9 mouse cellular contexts compared by ENCODE assay signal in the genomic region with DNA sequence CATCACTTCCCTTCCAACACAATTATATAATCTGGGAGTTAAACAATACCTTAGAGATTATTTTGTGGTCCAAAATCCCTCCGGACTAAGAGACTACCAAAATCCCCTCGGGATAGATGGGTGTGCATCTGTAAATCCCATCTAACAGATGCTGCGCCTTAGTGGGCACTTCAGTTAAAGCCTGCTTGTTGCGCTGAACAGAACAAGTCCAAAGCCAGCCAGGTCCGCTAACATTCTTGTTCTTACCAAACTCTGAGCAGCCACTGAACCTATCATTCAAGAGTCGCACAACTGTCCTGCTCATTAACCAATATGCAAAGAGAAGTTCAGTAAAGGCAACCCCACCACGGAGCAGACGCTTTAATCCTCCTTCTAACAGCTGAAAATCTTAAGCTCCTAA. TPM values are rescaled to one million over a fixed set of nuclear protein-coding genes. Genes with fewer than 3 reads are reported as not detected.
DNase-seq lines count a peak whose midpoint lies in the region; ATAC-seq and TF ChIP-seq lines count a peak whose summit lies in the region.
"Had no signal": no experiment of that assay in that cellular context is flagged by ENCODE, and none has a peak within 500 bp of the region (broad histone marks: within the 10 kb centered on the region; RNA-seq: fewer than 3 reads in every experiment).

No protein-coding gene starts in this region.

- no peak for DNase-seq in kidney, postnatal 14 days
- DNase-seq in hindbrain, embryonic 14.5 days (ENCODE audit: low spot score): no peak
- peak; percentile 33 for DNase-seq in midbrain, embryonic 14.5 days
- DNase-seq in adrenal gland, postnatal 36 days: no peak
- DNase-seq in gastrocnemius, postnatal 14 days: no peak
- no peak for DNase-seq in kidney, postnatal 36 days
- DNase-seq: lung, postnatal 14 days had no signal

- ATAC-seq in kidney, embryonic 15.5 days (replicated peaks; ENCODE audit: low FRiP score): no peak
- ATAC-seq in hindbrain, embryonic 14.5 days (ENCODE audit: low FRiP score): no peak
- no peak for ATAC-seq in midbrain, embryonic 14.5 days (ENCODE audit: low FRiP score, low TSS enrichment)

- no peak for TF ChIP-seq CTCF in cortical plate, adult 2 months (IDR thresholded peaks at IDR 0.05; ENCODE audit: extremely low read depth, insufficient read depth, low read length)

- no peak for TF ChIP-seq POLR2A in cortical plate, adult 2 months (IDR thresholded peaks at IDR 0.05; ENCODE audit: extremely low read depth, insufficient read depth, low read length)

- peak overlapping the region; percentile 97 for H3K4me3 ChIP-seq in kidney, embryonic 15.5 days (replicated peaks)
- H3K4me3 ChIP-seq in cortical plate, adult 2 months (ENCODE audit: insufficient read depth, low read length): peak overlapping the region; percentile 80
- peak overlapping the region; percentile 82 for H3K4me3 ChIP-seq in hindbrain, embryonic 14.5 days (replicated peaks; ENCODE audit: low read length)
- H3K4me3 ChIP-seq in midbrain, embryonic 14.5 days (replicated peaks; ENCODE audit: low read depth, low read length): peak overlapping the region; percentile 95

- peak overlapping the region; percentile 67 for H3K4me2 ChIP-seq in kidney, embryonic 15.5 days
- H3K4me2 ChIP-seq in hindbrain, embryonic 14.5 days (replicated peaks): peak overlapping the region; percentile 91
- peak overlapping the region; percentile 72 for H3K4me2 ChIP-seq in midbrain, embryonic 14.5 days (ENCODE audit: low read length)

- intact Hi-C loops in gastrocnemius, postnatal 14 days (cut with DNase I; ENCODE audit: low total_unique reads): no loop called here

- H3K27me3 ChIP-seq in kidney, embryonic 15.5 days: no peaks in the 10 kb centered on the region
- H3K27me3 ChIP-seq in hindbrain, embryonic 14.5 days (ENCODE audit: control insufficient read depth, insufficient read depth, low read length): no peaks in the 10 kb centered on the region
- no peaks in the 10 kb centered on the region for H3K27me3 ChIP-seq in midbrain, embryonic 14.5 days (ENCODE audit: control insufficient read depth, insufficient read depth, low read length)

- no peak overlapping the region for H3K27ac ChIP-seq in kidney, embryonic 15.5 days
- H3K27ac ChIP-seq in cortical plate, adult 2 months (ENCODE audit: insufficient read depth, low read length): peak overlapping the region; percentile 86
- peak overlapping the region; percentile 99 for H3K27ac ChIP-seq in hindbrain, embryonic 14.5 days
- H3K27ac ChIP-seq in midbrain, embryonic 14.5 days (replicated peaks; ENCODE audit: low read depth, low read length): no peak overlapping the region; the same call in 1 of the 2 replicates

- H3K9me3 ChIP-seq in kidney, embryonic 15.5 days (replicated peaks): peaks cover 8% of the 10 kb centered on the region; the same call in 1 of the 2 replicates
- no peaks in the 10 kb centered on the region for H3K9me3 ChIP-seq in hindbrain, embryonic 14.5 days (ENCODE audit: control insufficient read depth, low read length)
- no peaks in the 10 kb centered on the region for H3K9me3 ChIP-seq in midbrain, embryonic 14.5 days (ENCODE audit: control insufficient read depth, low read length)

- 43% methylated on average over 8 of the region's 8 CpGs for WGBS in kidney, embryonic 15.5 days
- WGBS in hindbrain, embryonic 14.5 days: 34% methylated on average over 8 of the region's 8 CpGs
- 24% methylated on average over 8 of the region's 8 CpGs for WGBS in midbrain, embryonic 14.5 days

- H3K4me1 ChIP-seq in kidney, embryonic 15.5 days: peaks cover 24% of the 10 kb centered on the region
- peaks cover 5% of the 10 kb centered on the region; the same call in 1 of the 2 replicates for H3K4me1 ChIP-seq in cortical plate, adult 2 months (ENCODE audit: control insufficient read depth, insufficient read depth, low read length)
- peaks cover 32% of the 10 kb centered on the region for H3K4me1 ChIP-seq in hindbrain, embryonic 14.5 days (replicated peaks; ENCODE audit: control insufficient read depth, insufficient read depth, low read length)
- H3K4me1 ChIP-seq in midbrain, embryonic 14.5 days (ENCODE audit: control insufficient read depth, insufficient read depth, low read length): peaks cover 31% of the 10 kb centered on the region

- peak overlapping the region; percentile 98 for H3K9ac ChIP-seq in kidney, embryonic 15.5 days
- peak overlapping the region; percentile 100 for H3K9ac ChIP-seq in hindbrain, embryonic 14.5 days
- H3K9ac ChIP-seq in midbrain, embryonic 14.5 days (replicated peaks; ENCODE audit: low read length): peak overlapping the region; percentile 99

- H3K36me3 ChIP-seq in kidney, embryonic 15.5 days: peaks cover 21% of the 10 kb centered on the region
- H3K36me3 ChIP-seq in hindbrain, embryonic 14.5 days (replicated peaks; ENCODE audit: control insufficient read depth, insufficient read depth): no peaks in the 10 kb centered on the region; the same call in 1 of the 2 replicates
- peaks cover 8% of the 10 kb centered on the region; the same call in 1 of the 2 replicates for H3K36me3 ChIP-seq in midbrain, embryonic 14.5 days (ENCODE audit: control insufficient read depth, insufficient read depth, low read length)

RNA-seq across cellular contexts. Expression of a gene that starts 2.1 kb away (rescaled TPM):
- 75.2 and 81.5 TPM in 2 replicates for polyA plus RNA-seq in kidney, embryonic 15.5 days (2015; fragmentation: Nextera tagmentation; extraction: Ambion mirVana)
- polyA plus RNA-seq in cortical plate, adult 2 months (2012; rRNA removed): 371 and 398 TPM in 2 replicates
- 107 and 115 TPM in 2 replicates for polyA plus RNA-seq in hindbrain, embryonic 14.5 days (2014; fragmentation: Nextera tagmentation; extraction: Ambion mirVana)
- polyA plus RNA-seq in midbrain, embryonic 14.5 days (2014; fragmentation: Nextera tagmentation; extraction: Ambion mirVana): 117 and 224 TPM in 2 replicates
- total RNA-seq in adrenal gland, postnatal 36 days (2021): 100 to 1,000 TPM; 191 to 211 TPM
- 100 to 1,000 TPM; 218 to 230 TPM for total RNA-seq in gastrocnemius, postnatal 14 days (2021)

RNA-seq across cellular contexts. Expression of a gene that starts 13.9 kb away (rescaled TPM):
- polyA plus RNA-seq in kidney, embryonic 15.5 days (2015; fragmentation: Nextera tagmentation; extraction: Ambion mirVana): not detected in 2 replicates
- 0.15 and 0.47 TPM in 2 replicates for polyA plus RNA-seq in cortical plate, adult 2 months (2012; rRNA removed)
- polyA plus RNA-seq in hindbrain, embryonic 14.5 days (2014; fragmentation: Nextera tagmentation; extraction: Ambion mirVana): not detected in 2 replicates
- polyA plus RNA-seq in midbrain, embryonic 14.5 days (2014; fragmentation: Nextera tagmentation; extraction: Ambion mirVana): not detected in 2 replicates
- not detected for total RNA-seq in adrenal gland, postnatal 36 days (2021)
- total RNA-seq in gastrocnemius, postnatal 14 days (2021): not detected

RNA-seq across cellular contexts. Expression of a gene that starts 15.3 kb away (rescaled TPM):
- 973 and 1,016 TPM in 2 replicates for polyA plus RNA-seq in kidney, embryonic 15.5 days (2015; fragmentation: Nextera tagmentation; extraction: Ambion mirVana)
- 525 and 561 TPM in 2 replicates for polyA plus RNA-seq in cortical plate, adult 2 months (2012; rRNA removed)
- polyA plus RNA-seq in hindbrain, embryonic 14.5 days (2014; fragmentation: Nextera tagmentation; extraction: Ambion mirVana): 489 and 624 TPM in 2 replicates
- 563 and 615 TPM in 2 replicates for polyA plus RNA-seq in midbrain, embryonic 14.5 days (2014; fragmentation: Nextera tagmentation; extraction: Ambion mirVana)
- 1,000 to 10,000 TPM in 1 of 2 experiments, 100 to 1,000 TPM in 1; 945 to 1,005 TPM for total RNA-seq in adrenal gland, postnatal 36 days (2021)
- 100 to 1,000 TPM; 514 to 595 TPM for total RNA-seq in gastrocnemius, postnatal 14 days (2021)

RNA-seq across cellular contexts. Expression of a gene that starts 34.1 kb away (rescaled TPM):
- polyA plus RNA-seq in kidney, embryonic 15.5 days (2015; fragmentation: Nextera tagmentation; extraction: Ambion mirVana): 0.99 and 1.5 TPM in 2 replicates
- polyA plus RNA-seq in cortical plate, adult 2 months (2012; rRNA removed): 254 and 258 TPM in 2 replicates
- polyA plus RNA-seq in hindbrain, embryonic 14.5 days (2014; fragmentation: Nextera tagmentation; extraction: Ambion mirVana): 44.5 and 51.7 TPM in 2 replicates
- 33.0 and 42.1 TPM in 2 replicates for polyA plus RNA-seq in midbrain, embryonic 14.5 days (2014; fragmentation: Nextera tagmentation; extraction: Ambion mirVana)
- total RNA-seq in adrenal gland, postnatal 36 days (2021): 1 to 10 TPM; 2.5 to 3.5 TPM
- total RNA-seq in gastrocnemius, postnatal 14 days (2021): under 1 TPM; 0.13 to 0.23 TPM

RNA-seq across cellular contexts. Expression of a gene that starts 55.6 kb away (rescaled TPM):
- 14.1 and 17.3 TPM in 2 replicates for polyA plus RNA-seq in kidney, embryonic 15.5 days (2015; fragmentation: Nextera tagmentation; extraction: Ambion mirVana)
- polyA plus RNA-seq in cortical plate, adult 2 months (2012; rRNA removed): 109 and 112 TPM in 2 replicates
- 68.0 and 76.5 TPM in 2 replicates for polyA plus RNA-seq in hindbrain, embryonic 14.5 days (2014; fragmentation: Nextera tagmentation; extraction: Ambion mirVana)
- polyA plus RNA-seq in midbrain, embryonic 14.5 days (2014; fragmentation: Nextera tagmentation; extraction: Ambion mirVana): 51.9 and 74.5 TPM in 2 replicates
- 10 to 100 TPM; 20.0 to 22.9 TPM for total RNA-seq in adrenal gland, postnatal 36 days (2021)
- total RNA-seq in gastrocnemius, postnatal 14 days (2021): 1 to 10 TPM; 2.6 to 4.4 TPM

Comparison
In these comparisons a context has a peak if more than half of its experiments do, and no peak if none do; other contexts are left out.
1. H3K27ac ChIP-seq: peak in cortical plate, adult 2 months (single experiment) and hindbrain, embryonic 14.5 days (single experiment); none in kidney, embryonic 15.5 days (single experiment) and midbrain, embryonic 14.5 days (single experiment).
2. Peak in every context shown above with its lines, with median percentiles within 50 percentile points of each other: H3K4me2 ChIP-seq, H3K4me3 ChIP-seq and H3K9ac ChIP-seq.